Mouse (Mus musculus) liver, embryonic 14.5 days (tissue): ENCODE results near the gene Sept5. TPM values are rescaled to one million over a fixed set of nuclear protein-coding genes. Genes with fewer than 3 reads are reported as not detected.

Source experiments
- ATAC-seq: fragments of 200-750 bp; cut with Nextera tagmentation; 2 replicates; pipeline ENCODE4 v1.8.0; 2017; ENCODE audit warnings: moderate number of reproducible peaks, mild to moderate bottlenecking, moderate library complexity; ENCODE audit not compliant: insufficient read depth
- DNase-seq, 3 experiments: peaks; one replicate each; pipeline ENCODE4 v3.0.0-alpha.2; 2012 to 2013; ENCODE audit warnings: low read depth in 3 of 3, low spot score in 3 of 3
- H3K27ac ChIP-seq: fragments of 300-500 bp; sonication (generic); 2 replicates; pipeline ENCODE4 v1.5.1; 2014; ENCODE audit warnings: moderate library complexity, mild to moderate bottlenecking, control low read depth, inconsistent platforms
- H3K27me3 ChIP-seq: fragments of 300-500 bp; sonication (generic); 2 replicates; pipeline ENCODE4 v1.6.1; 2014; ENCODE audit warnings: mild to moderate bottlenecking, low read length, moderate library complexity; ENCODE audit not compliant: control insufficient read depth, insufficient read depth
- H3K36me3 ChIP-seq: fragments of 300-500 bp; sonication (generic); replicated peaks from 2 replicates; pipeline ENCODE4 v1.6.1; 2014; ENCODE audit warnings: low read depth; ENCODE audit not compliant: control insufficient read depth, insufficient read depth
- H3K4me1 ChIP-seq, 2 experiments: fragments of 200-500 bp in 1 of 2; fragments of 300-500 bp in 1 of 2; sonication (generic) in 1 of 2; replicated peaks; 2 replicates each; pipeline ENCODE4 v1.6.1; 2012 to 2014; ENCODE audit warnings: antibody characterized with exemption in 1 of 2, inconsistent platforms in 1 of 2, low read length in 1 of 2; ENCODE audit not compliant: control insufficient read depth in 2 of 2, insufficient read depth in 2 of 2
- H3K4me2 ChIP-seq: fragments of 300-500 bp; sonication (generic); 2 replicates; pipeline ENCODE4 v1.6.1; 2014; ENCODE audit warnings: low read depth, mild to moderate bottlenecking, control low read depth, moderate library complexity
- H3K4me3 ChIP-seq, 2 experiments: fragments of 200-500 bp in 1 of 2; fragments of 300-500 bp in 1 of 2; sonication (generic) in 1 of 2; 2 replicates each; pipeline ENCODE4 v1.5.1; 2012 to 2014; ENCODE audit warnings: low read depth in 2 of 2, low read length in 2 of 2, mild to moderate bottlenecking in 2 of 2, control low read depth in 1 of 2, inconsistent platforms in 1 of 2, moderate library complexity in 1 of 2; ENCODE audit not compliant: insufficient read depth in 1 of 2
- H3K9ac ChIP-seq: fragments of 300-500 bp; sonication (generic); replicated peaks from 2 replicates; pipeline ENCODE4 v1.6.1; 2014; ENCODE audit warnings: mild to moderate bottlenecking, control low read depth, moderate library complexity
- H3K9me3 ChIP-seq: fragments of 300-500 bp; sonication (generic); 2 replicates; pipeline ENCODE4 v1.6.1; 2016; ENCODE audit warnings: low read length, mixed read lengths; ENCODE audit not compliant: control insufficient read depth
- CTCF ChIP-seq: IDR thresholded peaks from 2 replicates; pipeline ENCODE4 v1.5.1; 2016; ENCODE audit warnings: antibody characterized with exemption, low read depth, control low read depth
- EP300 ChIP-seq: IDR thresholded peaks from 2 replicates; pipeline ENCODE4 v1.6.1; 2016; ENCODE audit warnings: antibody characterized with exemption, low read depth
- WGBS: fragments of 180-500 bp; shearing (Covaris S2); extraction: QIAGEN DNeasy Blood & Tissue Kit; methylation state at CpG from one replicate; pipeline ENCODE4 v1.1.7; 2014; ENCODE audit not compliant: insufficient replicate concordance; 5-methylcytosine and 5-hydroxymethylcytosine counted together
- polyA plus RNA-seq, 2 experiments: library from polyadenylated mRNA; depleted of rRNA in 1 of 2; stranded (reverse) in 1 of 2; unstranded in 1 of 2; fragments of >200 nt; fragmentation: Nextera tagmentation in 1 of 2; extraction: Ambion mirVana in 1 of 2; gene quantifications; 2 replicates each; pipeline versions ENCODE4 v1.2.1 to v1.2.3; 2012 to 2014

Sept5 gene
- polyA plus RNA-seq, 2 experiments: 1.6 to 2.2 TPM

DNA sequence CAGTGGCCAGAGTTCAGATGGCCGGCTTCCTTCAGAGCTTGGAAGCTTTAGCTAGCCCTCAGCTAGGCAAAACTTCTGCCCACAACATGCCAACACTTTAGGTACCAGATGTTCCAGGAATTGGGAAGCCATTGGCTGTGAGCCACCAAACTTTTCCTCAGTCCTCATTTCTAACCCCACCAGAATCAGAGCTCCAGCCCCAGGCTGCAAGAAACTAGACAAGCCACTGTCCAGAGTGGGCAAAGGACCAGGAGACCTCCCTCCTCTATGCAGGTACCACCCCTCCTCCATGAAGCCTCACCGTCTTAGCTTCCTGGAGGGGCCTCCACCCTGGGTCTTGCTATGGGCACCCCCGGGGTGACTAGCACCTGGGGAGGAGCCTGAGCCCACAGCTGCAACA lies 2.6 kb downstream of the Sept5 start:
- Histone ChIP-seq H3K4me2 (no peak overlapping the region), H3K27ac (no peak overlapping the region), H3K27me3 (peaks cover 90% of the 10 kb centered on the region), H3K9me3 (no peaks in the 10 kb centered on the region), H3K4me3 (no peak overlapping the region), H3K36me3 (no peaks in the 10 kb centered on the region), H3K9ac (no peak overlapping the region), H3K4me1 (no peaks in the 10 kb centered on the region; a peak in 1 of 4 replicates)
- ATAC-seq (no peak), DNase-seq (no peak)
- 31% methylated on average over 3 of the region's 3 CpGs for WGBS
- TF ChIP-seq CTCF: no peak
- TF ChIP-seq EP300: no peak

DNA sequence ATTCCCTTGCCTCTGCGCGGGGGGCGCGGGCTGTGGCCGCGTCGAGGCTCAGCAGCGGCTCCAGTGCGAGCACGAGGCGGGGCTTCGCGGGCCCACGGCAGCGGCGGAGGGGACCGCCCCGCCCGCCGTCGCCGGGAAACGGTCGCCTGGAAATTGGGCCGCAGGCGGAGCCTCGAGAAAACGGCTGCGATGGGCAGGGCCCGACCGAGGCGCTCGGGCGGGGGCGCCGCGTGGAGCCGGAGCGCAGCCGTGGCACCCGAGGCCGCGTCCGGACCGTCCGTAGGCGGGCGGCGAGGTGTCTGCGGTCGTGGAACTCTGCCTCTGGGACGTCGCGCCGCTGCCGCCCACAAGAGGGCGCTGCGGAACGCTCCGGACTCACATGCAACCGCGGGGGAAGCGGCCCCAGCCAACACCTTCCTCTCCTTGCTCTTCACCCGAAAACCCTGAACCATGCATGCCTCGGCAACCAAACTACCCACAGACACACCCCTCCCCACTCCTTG lies 3.3 kb downstream of the Sept5 start, which contains the start of gene Gm49601:
Gene Gm49601, minus strand, starts transcription at position 52 of the 503 bp plus-strand sequence.
- no peak within 1 kb of the TSS for H3K27ac ChIP-seq
- no peak for ATAC-seq
- peak; percentile 20 to 43 (median 37) for DNase-seq
- no peaks in the 10 kb centered on the region for H3K36me3 ChIP-seq
- peak within 1 kb of the TSS; percentile 61 for H3K4me2 ChIP-seq
- TF ChIP-seq EP300 (no peak), CTCF (peak; percentile 86)
- H3K9ac ChIP-seq: no peak within 1 kb of the TSS
- under 1% methylated on average over 64 of the region's 65 CpGs for WGBS
- no peaks in the 10 kb centered on the region for H3K9me3 ChIP-seq
- H3K4me1 ChIP-seq: no peaks in the 10 kb centered on the region
- H3K4me3 ChIP-seq: peak within 1 kb of the TSS in 1 of 2 experiments; percentile 48; a peak in 3 of 4 replicates
- H3K27me3 ChIP-seq: peaks cover 97% of the 10 kb centered on the region

DNA sequence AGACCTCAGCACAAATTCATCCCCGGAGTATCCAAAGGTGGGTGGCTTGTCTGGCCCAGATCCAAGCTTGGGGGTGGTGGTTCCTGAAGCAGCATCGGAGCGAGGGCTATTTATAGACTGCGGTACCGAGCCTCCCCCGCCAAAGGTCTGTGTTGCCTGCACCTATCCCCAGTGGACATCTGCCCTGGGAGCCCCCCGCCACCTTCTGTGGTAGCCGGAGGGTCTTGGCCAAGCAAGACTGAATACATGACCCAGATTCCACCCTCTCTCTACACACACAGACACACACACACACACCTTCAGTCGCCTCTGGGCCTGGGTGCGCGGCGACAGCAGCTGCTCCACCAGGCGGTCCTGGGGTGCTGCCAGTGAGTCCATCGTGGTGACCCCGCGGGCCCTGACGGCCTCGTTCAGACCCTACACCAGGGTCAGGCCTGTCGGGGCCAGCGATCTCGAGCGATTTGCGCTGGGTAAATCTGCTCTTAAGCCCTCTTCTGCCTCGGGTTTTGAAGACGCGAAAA lies 3.9 kb downstream of the Sept5 start:
- 9% methylated on average over 26 of the region's 26 CpGs for WGBS
- Histone ChIP-seq H3K36me3 (no peaks in the 10 kb centered on the region), H3K4me2 (peak overlapping the region; percentile 61), H3K9me3 (no peaks in the 10 kb centered on the region), H3K27ac (no peak overlapping the region), H3K27me3 (peaks cover 99% of the 10 kb centered on the region), H3K4me3 (peak overlapping the region in 1 of 2 experiments; percentile 48; a peak in 3 of 4 replicates), H3K4me1 (no peaks in the 10 kb centered on the region), H3K9ac (no peak overlapping the region)
- ATAC-seq (peak; percentile 24; the same call in 1 of the 2 replicates), DNase-seq (no peak)
- TF ChIP-seq EP300 (no peak), CTCF (no peak)

DNA sequence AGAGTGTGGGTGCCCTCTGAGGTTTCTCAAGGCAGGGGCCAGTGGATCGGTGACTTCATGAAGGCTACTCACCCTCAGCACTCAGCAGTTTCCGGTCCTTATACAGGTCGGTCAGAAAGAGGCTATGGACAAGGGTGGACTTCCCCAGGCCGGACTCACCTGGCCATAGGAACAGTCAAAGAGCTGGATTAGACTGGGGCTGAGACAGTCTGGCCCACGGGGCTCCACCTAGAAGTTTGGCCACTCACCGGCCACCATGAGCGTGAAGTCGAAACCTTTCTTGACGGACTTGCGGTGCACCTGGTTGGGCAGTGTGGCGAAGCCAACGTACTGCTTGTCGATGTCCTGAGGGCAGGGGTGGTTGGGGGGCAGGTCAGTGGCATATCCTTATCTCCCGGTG lies 4.7 kb downstream of the Sept5 start:
- DNase-seq (no peak), ATAC-seq (no peak)
- H3K4me1 ChIP-seq: no peaks in the 10 kb centered on the region
- no peak overlapping the region for H3K4me2 ChIP-seq
- TF ChIP-seq EP300 (no peak), CTCF (no peak)
- no peaks in the 10 kb centered on the region for H3K36me3 ChIP-seq
- no peak overlapping the region for H3K4me3 ChIP-seq
- WGBS: 30% methylated on average over 14 of the region's 14 CpGs
- H3K9ac ChIP-seq: no peak overlapping the region
- peaks cover 99% of the 10 kb centered on the region for H3K27me3 ChIP-seq
- no peak overlapping the region for H3K27ac ChIP-seq
- H3K9me3 ChIP-seq: no peaks in the 10 kb centered on the region

DNA sequence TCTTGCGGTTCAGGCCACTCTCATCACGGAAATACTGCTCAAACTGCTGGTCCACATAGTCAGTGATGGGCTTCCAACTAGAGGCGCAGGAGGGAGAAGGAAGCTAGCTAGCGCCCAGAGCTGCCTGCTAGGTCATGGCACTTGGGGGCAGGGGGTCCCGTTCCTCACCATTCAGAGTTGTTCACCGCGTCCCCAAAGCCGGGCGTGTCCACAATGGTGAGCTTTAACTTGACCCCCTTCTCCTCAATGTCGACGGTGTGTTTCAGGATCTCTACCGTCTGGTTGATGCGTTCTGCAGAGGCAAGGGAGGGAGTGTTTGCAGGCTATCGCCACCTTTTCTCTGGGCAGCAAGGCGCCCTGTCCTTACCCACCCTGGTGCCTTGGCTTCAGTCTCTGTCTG lies 5.1 kb downstream of the Sept5 start:
- Histone ChIP-seq H3K4me2 (no peak overlapping the region), H3K4me3 (no peak overlapping the region), H3K9me3 (no peaks in the 10 kb centered on the region), H3K4me1 (no peaks in the 10 kb centered on the region), H3K27ac (no peak overlapping the region), H3K27me3 (peaks cover 99% of the 10 kb centered on the region), H3K36me3 (no peaks in the 10 kb centered on the region), H3K9ac (no peak overlapping the region)
- DNase-seq: no peak
- 15% methylated on average over 15 of the region's 15 CpGs for WGBS
- ATAC-seq: no peak
- no peak for TF ChIP-seq CTCF
- no peak for TF ChIP-seq EP300
